Mouse (Mus musculus) hindbrain, embryonic 13.5 days (tissue): ENCODE measurements around the gene Manbal. TPM values are rescaled to one million over a fixed set of nuclear protein-coding genes. Genes with fewer than 3 reads are reported as not detected.

Experiments
- ATAC-seq: fragments of 200-750 bp; cut with Nextera tagmentation; 2 replicates; pipeline ENCODE4 v1.8.0; 2017; ENCODE audit warnings: moderate TSS enrichment; ENCODE audit not compliant: low FRiP score
- H3K27ac ChIP-seq: fragments of 300-500 bp; sonication (generic); 2 replicates; pipeline ENCODE4 v1.5.1; 2015; ENCODE audit warnings: inconsistent platforms, mild to moderate bottlenecking, moderate library complexity
- H3K27me3 ChIP-seq: fragments of 300-500 bp; sonication (generic); 2 replicates; pipeline ENCODE4 v1.6.1; 2015; ENCODE audit warnings: mild to moderate bottlenecking, inconsistent platforms
- H3K36me3 ChIP-seq: fragments of 300-500 bp; sonication (generic); 2 replicates; pipeline ENCODE4 v1.6.1; 2015; ENCODE audit warnings: mild to moderate bottlenecking, inconsistent platforms
- H3K4me1 ChIP-seq: fragments of 300-500 bp; sonication (generic); replicated peaks from 2 replicates; pipeline ENCODE4 v1.6.1; 2015; ENCODE audit warnings: inconsistent platforms
- H3K4me2 ChIP-seq: fragments of 300-500 bp; sonication (generic); 2 replicates; pipeline ENCODE4 v1.6.1; 2015; ENCODE audit warnings: inconsistent platforms, mild to moderate bottlenecking, moderate library complexity
- H3K4me3 ChIP-seq: fragments of 300-500 bp; sonication (generic); 2 replicates; pipeline ENCODE4 v1.5.1; 2015; ENCODE audit warnings: mild to moderate bottlenecking, inconsistent platforms
- H3K9ac ChIP-seq: fragments of 300-500 bp; sonication (generic); 2 replicates; pipeline ENCODE4 v1.6.1; 2015; ENCODE audit warnings: mild to moderate bottlenecking, inconsistent platforms
- H3K9me3 ChIP-seq: fragments of 300-500 bp; sonication (generic); 2 replicates; pipeline ENCODE4 v1.6.1; 2016; ENCODE audit warnings: inconsistent platforms
- WGBS: fragments of 180-500 bp; shearing (Covaris S2); methylation state at CpG from one replicate; pipeline ENCODE4 v1.1.7; 2015; 5-methylcytosine and 5-hydroxymethylcytosine counted together
- polyA plus RNA-seq: library from polyadenylated mRNA; unstranded; fragments of >200 nt; fragmentation: Nextera tagmentation; extraction: Ambion mirVana; gene quantifications from 2 replicates; pipeline ENCODE4 v1.2.1, GENCODE M21; 2015

The Manbal gene
- 91.7 and 95.8 TPM in 2 replicates for polyA plus RNA-seq

DNA sequence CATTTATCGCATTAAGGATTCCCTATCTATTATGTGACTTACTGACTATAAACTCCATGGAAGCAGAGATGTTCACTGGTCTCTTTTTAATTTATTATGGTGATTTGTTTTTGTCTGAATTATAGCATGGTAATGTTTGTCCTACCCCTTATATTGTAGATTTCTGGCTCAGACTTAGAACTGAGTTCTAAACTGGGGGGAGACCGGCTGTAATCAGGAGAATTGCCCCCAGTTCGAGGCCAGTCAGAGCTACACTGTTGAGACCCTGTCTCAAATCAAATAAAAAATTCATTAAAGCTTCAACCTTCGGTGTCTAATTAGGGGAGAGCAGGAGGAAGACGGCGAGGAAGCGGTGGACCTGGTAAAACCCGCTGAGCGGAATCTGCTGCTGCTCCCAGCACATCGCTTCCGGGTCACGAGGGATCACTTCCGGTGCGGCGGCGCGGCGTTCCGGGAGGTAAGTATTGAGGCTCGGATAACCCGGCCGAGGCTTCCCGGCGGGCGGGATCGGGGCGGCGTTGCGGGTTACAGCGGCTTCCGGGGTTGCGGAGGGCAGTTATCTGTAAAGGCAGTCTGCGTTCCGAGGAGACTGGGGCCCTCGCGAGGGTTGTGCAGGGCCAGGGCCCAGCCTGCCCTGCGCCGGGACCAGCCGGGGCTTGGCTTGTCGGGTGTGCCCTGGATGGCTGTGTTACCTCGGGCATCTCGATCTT, at the start of gene Manbal:
Manbal (plus strand) TSS at position 411 of the 710 bp plus-strand sequence.
- H3K4me2 ChIP-seq = peak within 1 kb of the TSS; percentile 88
- H3K36me3 ChIP-seq = no peaks in the 10 kb centered on the region
- no peaks in the 10 kb centered on the region for H3K9me3 ChIP-seq
- H3K9ac ChIP-seq = peak within 1 kb of the TSS; percentile 99
- H3K4me1 ChIP-seq = peaks cover 36% of the 10 kb centered on the region
- H3K27ac ChIP-seq = peak within 1 kb of the TSS; percentile 92
- 4% methylated on average over 42 of the region's 42 CpGs for WGBS
- peak; percentile 86 for ATAC-seq
- H3K4me3 ChIP-seq = peak within 1 kb of the TSS; percentile 90
- H3K27me3 ChIP-seq = no peaks in the 10 kb centered on the region

DNA sequence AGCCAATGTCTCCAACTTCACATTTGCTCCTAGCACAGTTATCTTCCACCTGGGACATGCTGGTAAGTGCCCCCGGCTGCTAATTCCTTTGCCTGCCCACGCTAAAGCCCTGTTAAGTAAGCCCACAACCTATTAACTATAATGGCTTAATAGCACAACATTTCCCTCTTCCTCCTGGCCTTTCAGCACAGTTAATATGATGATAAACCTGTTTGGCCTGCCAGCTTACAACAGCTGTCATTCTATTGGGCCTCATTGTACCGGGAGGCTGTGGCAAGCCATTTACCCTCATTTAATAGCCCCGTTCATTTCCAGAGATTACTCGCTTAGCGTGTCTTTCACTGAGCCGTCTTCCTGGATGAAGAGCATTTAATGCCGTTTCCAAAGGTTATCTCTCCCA, 47.3 kb upstream of the Manbal start:
- Histone ChIP-seq H3K4me3 (no peak overlapping the region), H3K27ac (peak overlapping the region; percentile 60), H3K4me2 (no peak overlapping the region), H3K27me3 (no peaks in the 10 kb centered on the region), H3K9ac (no peak overlapping the region), H3K36me3 (peaks cover 88% of the 10 kb centered on the region), H3K4me1 (peaks cover 38% of the 10 kb centered on the region), H3K9me3 (no peaks in the 10 kb centered on the region)
- no peak for ATAC-seq
- WGBS = 74% methylated on average over 8 of the region's 8 CpGs

DNA sequence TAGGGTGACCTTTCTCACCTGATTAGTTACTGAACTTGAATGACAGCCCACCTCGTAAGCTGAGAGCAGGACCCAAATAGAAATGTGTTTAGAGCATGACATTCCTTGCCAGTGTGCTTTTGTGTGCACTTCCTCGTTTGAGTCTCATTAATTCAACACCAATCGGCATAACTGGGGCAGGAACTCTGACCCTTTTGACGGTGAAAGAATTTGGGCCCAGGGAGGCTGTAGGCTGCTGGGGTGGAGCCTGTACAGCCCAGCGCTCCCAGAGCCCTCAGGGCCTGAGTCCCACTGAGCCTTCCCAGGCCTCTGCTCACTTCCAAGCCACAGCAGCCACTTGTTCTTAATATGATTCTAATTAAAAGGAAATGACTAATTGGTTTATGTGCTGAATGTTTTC, 46.5 kb upstream of the Manbal start:
- peaks cover 86% of the 10 kb centered on the region for H3K36me3 ChIP-seq
- no peak overlapping the region for H3K4me2 ChIP-seq
- peaks cover 38% of the 10 kb centered on the region for H3K4me1 ChIP-seq
- no peak for ATAC-seq
- H3K27ac ChIP-seq = peak overlapping the region; percentile 60; the same call in 1 of the 2 replicates
- H3K4me3 ChIP-seq = no peak overlapping the region
- H3K9me3 ChIP-seq = no peaks in the 10 kb centered on the region
- no peak overlapping the region for H3K9ac ChIP-seq
- 36% methylated on average over 5 of the region's 5 CpGs for WGBS
- no peaks in the 10 kb centered on the region for H3K27me3 ChIP-seq

DNA sequence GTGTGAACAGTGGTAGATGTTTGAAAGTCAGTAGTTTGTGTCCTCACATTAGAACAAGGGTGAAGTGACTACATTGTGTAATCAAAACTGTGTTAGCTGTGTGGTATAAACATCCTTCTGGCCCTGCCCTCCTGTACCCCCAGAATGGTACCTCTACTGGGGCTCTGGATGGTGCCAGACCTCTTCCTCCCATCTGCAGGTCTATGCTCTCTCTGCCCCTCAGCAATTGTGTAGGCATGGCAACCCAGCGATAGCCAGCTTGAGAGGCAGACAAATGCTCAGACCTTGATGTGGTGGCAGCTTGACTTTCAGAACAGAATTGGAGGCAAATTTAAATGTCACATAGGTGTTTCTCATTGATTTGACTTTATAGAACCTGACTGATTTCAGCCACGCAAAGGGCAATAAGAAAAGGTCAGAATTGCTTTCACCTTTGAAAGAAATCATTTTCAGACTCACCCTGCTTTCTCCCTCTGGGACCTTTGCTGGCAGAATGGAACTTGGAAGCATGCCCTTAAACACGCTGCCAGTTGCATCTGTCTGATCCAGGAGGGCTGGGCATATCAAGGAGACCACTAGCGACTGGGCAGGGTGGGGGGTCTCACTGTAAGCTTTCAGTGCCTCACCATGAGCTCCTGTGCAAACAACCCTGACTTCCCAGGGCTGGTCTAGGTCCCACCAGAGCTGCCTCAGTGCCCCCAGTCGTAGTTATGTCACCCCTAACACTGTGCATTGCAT, 45.2 kb upstream of the Manbal start:
- Histone ChIP-seq H3K36me3 (peaks cover 87% of the 10 kb centered on the region), H3K27me3 (no peaks in the 10 kb centered on the region), H3K9me3 (no peaks in the 10 kb centered on the region), H3K27ac (peak overlapping the region; percentile 66), H3K4me3 (no peak overlapping the region), H3K4me2 (no peak overlapping the region), H3K4me1 (peaks cover 36% of the 10 kb centered on the region), H3K9ac (no peak overlapping the region)
- 0 out of 2 replicates have a peak, but pooled peaks have one; percentile 22 for ATAC-seq
- 79% methylated on average over 5 of the region's 5 CpGs for WGBS

DNA sequence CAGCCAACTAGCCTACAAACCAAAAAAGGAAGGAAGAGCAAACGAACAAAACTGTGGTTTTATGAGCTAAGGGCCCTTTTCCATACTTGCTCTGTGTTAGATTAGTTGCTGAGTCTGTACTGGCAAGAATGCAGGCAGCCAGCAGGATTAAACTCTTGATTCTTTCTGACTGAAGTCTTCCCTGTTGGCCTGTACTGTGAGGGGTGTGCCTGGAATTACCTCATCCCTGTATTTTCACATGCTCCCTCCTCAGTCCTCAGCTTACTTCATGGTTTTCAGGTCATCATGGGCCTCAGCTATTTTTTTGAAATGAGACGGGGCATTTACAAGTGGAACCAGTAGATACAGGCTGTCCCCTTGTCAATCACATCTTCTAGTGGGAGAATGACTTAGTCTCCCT, 42.2 kb upstream of the Manbal start:
- H3K4me3 ChIP-seq = no peak overlapping the region
- WGBS = 90% methylated on average over 2 of the region's 2 CpGs
- H3K9ac ChIP-seq = no peak overlapping the region
- H3K4me1 ChIP-seq = peaks cover 42% of the 10 kb centered on the region
- ATAC-seq = no peak
- H3K27ac ChIP-seq = no peak overlapping the region
- H3K4me2 ChIP-seq = no peak overlapping the region
- peaks cover 69% of the 10 kb centered on the region for H3K36me3 ChIP-seq
- no peaks in the 10 kb centered on the region for H3K9me3 ChIP-seq
- H3K27me3 ChIP-seq = no peaks in the 10 kb centered on the region

DNA sequence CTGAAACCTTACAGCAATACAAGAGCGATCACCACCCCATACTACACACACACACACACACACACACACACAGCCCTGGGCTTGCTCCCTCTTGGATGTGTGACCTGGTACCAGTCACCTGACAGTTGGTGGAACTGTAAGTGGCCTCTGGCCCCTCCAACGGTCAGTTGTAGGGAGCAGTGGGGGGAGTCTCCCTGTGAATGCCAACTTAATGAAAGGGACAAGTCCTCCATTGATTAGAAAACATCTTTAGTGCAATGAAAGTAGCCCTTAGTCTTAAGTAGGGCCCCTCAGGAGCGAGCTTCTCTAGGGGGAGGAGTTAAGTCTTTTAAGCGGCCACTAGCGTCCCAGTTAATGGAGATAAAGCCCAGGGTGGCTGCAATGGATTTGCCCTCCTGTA, 39.3 kb upstream of the Manbal start:
- peak; percentile 33; the same call in 1 of the 2 replicates for ATAC-seq
- 23% methylated on average over 5 of the region's 5 CpGs for WGBS
- peaks cover 42% of the 10 kb centered on the region for H3K36me3 ChIP-seq

DNA sequence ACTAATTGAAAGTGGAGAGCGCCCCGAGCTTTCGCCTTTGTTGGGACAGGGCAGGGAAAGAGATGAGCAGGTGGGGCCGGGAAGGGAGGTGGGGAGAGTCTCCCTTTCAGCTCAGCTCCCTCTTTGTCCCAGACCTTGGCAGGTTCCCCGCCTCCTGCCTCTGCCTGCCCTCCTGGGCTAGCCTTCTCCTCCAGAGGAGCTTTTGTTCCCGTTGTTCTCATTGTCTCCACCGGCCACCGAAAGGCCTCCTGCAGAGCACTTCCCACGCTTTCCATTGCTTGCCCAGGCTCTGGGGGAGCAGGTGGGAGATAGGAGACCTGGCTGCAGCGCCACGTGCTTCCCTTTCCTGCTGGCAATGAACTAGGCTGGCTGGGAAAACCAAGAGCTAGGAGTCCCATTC, 38.8 kb upstream of the Manbal start:
- H3K4me2 ChIP-seq = no peak overlapping the region
- H3K4me3 ChIP-seq = no peak overlapping the region
- H3K27ac ChIP-seq = peak overlapping the region; percentile 66
- no peaks in the 10 kb centered on the region for H3K27me3 ChIP-seq
- peak overlapping the region; percentile 40 for H3K9ac ChIP-seq
- WGBS = 8% methylated on average over 11 of the region's 11 CpGs
- H3K9me3 ChIP-seq = no peaks in the 10 kb centered on the region
- ATAC-seq = peak; percentile 38; the same call in 1 of the 2 replicates
- peaks cover 28% of the 10 kb centered on the region for H3K4me1 ChIP-seq
- peaks cover 37% of the 10 kb centered on the region for H3K36me3 ChIP-seq

More for the DNA sequence above, 39.3 kb upstream of the Manbal start:
- H3K9ac ChIP-seq = peak overlapping the region; percentile 40; the same call in 1 of the 2 replicates
- H3K27me3 ChIP-seq = no peaks in the 10 kb centered on the region
- H3K9me3 ChIP-seq = no peaks in the 10 kb centered on the region
- no peak overlapping the region for H3K4me2 ChIP-seq
- peaks cover 28% of the 10 kb centered on the region for H3K4me1 ChIP-seq
- H3K4me3 ChIP-seq = no peak overlapping the region
- H3K27ac ChIP-seq = peak overlapping the region; percentile 66

DNA sequence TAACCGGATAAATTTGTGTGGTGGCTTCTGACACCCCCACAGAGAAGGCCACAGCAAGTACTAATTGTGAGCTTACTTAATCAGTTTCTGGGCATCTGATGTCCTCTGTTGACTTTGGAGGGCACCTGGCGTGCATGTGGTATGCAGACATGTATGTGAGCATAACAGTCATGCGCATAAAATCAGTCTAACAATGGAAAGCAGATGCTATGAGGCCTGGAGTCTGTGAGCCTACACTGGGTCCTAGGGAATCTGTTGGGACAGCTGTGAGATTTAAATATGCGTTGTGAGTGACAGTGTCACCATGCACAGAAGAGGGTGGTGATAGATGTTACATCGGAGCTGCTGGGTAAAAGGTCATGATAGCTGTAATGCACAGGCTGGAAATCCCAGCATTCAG, 35.3 kb upstream of the Manbal start:
- Histone ChIP-seq H3K9me3 (no peaks in the 10 kb centered on the region), H3K27ac (peak overlapping the region; percentile 74), H3K4me1 (peaks cover 39% of the 10 kb centered on the region), H3K4me2 (no peak overlapping the region), H3K9ac (no peak overlapping the region), H3K27me3 (no peaks in the 10 kb centered on the region), H3K36me3 (peaks cover 7% of the 10 kb centered on the region), H3K4me3 (no peak overlapping the region)
- ATAC-seq = no peak
- WGBS = 50% methylated on average over 5 of the region's 5 CpGs

DNA sequence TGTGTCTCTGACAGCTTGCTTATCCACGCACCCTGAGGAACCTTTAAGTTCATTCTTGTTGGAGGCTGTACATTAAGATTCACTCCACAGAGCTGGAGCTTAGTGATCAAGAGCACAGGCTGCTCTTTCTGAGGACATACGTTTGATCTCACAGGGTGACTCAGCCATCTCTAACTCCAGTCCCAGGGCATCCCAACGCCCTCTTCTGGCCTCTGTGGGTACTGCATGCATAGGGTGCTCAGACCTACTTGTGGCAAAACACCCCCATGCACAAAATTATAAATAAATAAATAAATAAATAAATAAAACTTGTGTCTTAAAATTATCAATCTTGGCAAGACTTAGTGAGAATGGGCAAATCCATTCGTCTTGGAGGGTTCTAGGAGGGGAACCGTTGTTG, 28.7 kb upstream of the Manbal start:
- 35% methylated on average over 5 of the region's 5 CpGs for WGBS
- ATAC-seq = no peak
- H3K9ac ChIP-seq = no peak overlapping the region
- H3K4me1 ChIP-seq = peaks cover 55% of the 10 kb centered on the region
- no peak overlapping the region for H3K4me2 ChIP-seq
- H3K36me3 ChIP-seq = no peaks in the 10 kb centered on the region
- no peak overlapping the region for H3K4me3 ChIP-seq
- no peak overlapping the region for H3K27ac ChIP-seq
- H3K27me3 ChIP-seq = no peaks in the 10 kb centered on the region
- H3K9me3 ChIP-seq = no peaks in the 10 kb centered on the region

DNA sequence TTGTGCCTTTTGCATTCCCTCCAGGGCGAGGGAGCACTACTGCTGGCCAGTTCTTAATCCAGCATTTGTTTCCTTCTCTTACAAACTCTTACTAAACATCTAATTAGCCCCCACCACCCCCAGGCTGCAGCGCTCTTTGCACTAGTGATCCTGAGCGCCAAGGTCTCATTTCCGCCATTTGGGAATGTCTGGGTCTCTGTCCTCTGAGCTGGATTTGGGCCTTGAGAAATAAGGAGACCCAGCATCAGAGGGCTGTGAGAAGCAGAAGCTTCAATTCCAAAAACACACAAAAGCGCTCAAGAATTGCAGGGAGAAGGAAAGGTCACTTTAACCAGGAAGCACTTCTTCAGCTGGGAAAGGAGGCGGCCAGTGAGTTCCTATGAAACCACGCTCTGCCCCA, 27.9 kb upstream of the Manbal start:
- WGBS = 68% methylated on average over 7 of the region's 7 CpGs
- Histone ChIP-seq H3K36me3 (no peaks in the 10 kb centered on the region), H3K27ac (peak overlapping the region; percentile 91), H3K4me3 (no peak overlapping the region), H3K4me2 (no peak overlapping the region), H3K27me3 (no peaks in the 10 kb centered on the region), H3K9me3 (no peaks in the 10 kb centered on the region), H3K4me1 (peaks cover 55% of the 10 kb centered on the region), H3K9ac (peak overlapping the region; percentile 62)
- ATAC-seq = no peak

DNA sequence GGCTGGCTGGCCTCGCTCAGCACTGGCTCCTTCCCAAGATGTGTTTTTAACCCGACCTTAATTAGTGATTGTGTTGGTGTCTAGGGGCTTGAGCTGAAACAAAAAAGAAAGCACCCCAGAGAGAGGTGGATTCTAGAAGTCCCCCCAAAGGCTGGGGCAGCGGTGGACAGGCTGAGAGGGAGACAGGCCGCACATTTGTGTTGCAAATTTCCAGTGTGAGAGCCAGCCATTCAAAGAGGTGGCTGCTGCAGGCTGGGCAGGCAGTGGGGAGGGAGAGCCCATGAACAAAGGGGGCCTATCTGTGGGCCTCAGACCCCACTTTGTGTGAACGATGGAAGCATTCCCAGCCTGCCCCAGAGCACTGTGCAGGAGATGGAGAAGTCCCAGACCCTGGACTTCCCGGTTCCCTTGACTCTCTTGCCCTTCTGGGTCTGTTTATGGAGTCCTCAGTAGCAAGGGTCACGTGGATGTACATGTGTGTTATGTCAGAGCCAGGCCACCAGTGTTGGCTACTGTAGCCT, 27.1 kb upstream of the Manbal start:
- ATAC-seq = peak; percentile 81
- Histone ChIP-seq H3K27me3 (no peaks in the 10 kb centered on the region), H3K27ac (peak overlapping the region; percentile 91), H3K36me3 (no peaks in the 10 kb centered on the region), H3K4me1 (peaks cover 53% of the 10 kb centered on the region), H3K9ac (peak overlapping the region; percentile 62), H3K4me2 (no peak overlapping the region), H3K9me3 (no peaks in the 10 kb centered on the region), H3K4me3 (no peak overlapping the region)
- 15% methylated on average over 7 of the region's 7 CpGs for whole genome bisulfite sequencing

DNA sequence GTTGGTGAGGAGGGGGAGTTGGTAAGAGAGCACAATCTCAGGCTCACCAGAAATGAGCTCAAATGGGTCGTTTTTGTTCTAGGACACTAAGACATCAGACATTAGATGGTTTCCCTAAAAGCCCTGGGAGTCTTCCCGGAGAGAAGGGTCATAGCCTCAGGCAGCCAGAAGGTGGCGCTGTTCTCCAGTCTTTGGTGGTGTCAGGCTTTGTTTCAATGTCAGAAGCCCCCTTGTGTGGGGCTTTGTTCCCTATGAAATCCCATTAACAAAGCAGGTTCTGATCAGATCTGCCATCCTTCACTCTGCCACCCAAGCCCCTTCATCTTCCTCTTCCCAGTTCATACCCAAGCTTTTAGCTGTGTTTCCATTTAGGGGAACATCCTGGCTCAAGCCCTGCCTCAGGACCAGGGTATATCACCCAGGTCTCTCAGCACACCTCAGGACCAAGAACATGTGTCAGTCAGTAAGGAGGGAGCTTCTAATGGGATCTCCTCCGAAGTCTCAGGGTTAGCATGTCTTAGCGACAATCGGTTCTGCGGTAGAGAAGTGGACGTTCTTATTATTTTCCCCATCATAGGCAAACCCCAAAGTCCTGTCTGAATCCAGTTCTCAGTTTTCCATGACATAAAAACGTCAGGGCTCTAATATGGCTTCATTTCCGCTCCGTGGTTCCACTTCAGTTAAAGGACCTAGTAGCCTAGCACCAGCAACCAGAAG, 25.7 kb upstream of the Manbal start:
- Histone ChIP-seq H3K27me3 (no peaks in the 10 kb centered on the region), H3K9ac (peak overlapping the region; percentile 65), H3K4me2 (no peak overlapping the region), H3K27ac (peak overlapping the region; percentile 91), H3K4me3 (no peak overlapping the region), H3K4me1 (peaks cover 49% of the 10 kb centered on the region), H3K9me3 (no peaks in the 10 kb centered on the region), H3K36me3 (no peaks in the 10 kb centered on the region)
- peak; percentile 49 for ATAC-seq
- 36% methylated on average over 11 of the region's 11 CpGs for WGBS
